Mouse (Mus musculus) ES-E14 (cell line): Measurements from ENCODE around the gene Scamp3. TPM values are rescaled to one million over a fixed set of nuclear protein-coding genes. Genes with fewer than 3 reads are reported as not detected.
A peak's percentile ranks its signal among the peaks of the same experiment; 100 is the strongest.

Experiments
- DNase-seq: peaks from one replicate; pipeline ENCODE4 v3.0.0-alpha.2; 2013; ENCODE audit warnings: low read depth, low spot score
- H3K27ac ChIP-seq: 2 replicates; pipeline ENCODE4 v1.5.1; 2012; ENCODE audit warnings: low read depth, mild to moderate bottlenecking, low read length, moderate library complexity, mixed read lengths; ENCODE audit not compliant: poor library complexity, insufficient read depth, severe bottlenecking
- H3K36me3 ChIP-seq: 2 replicates; pipeline ENCODE4 v1.6.1; 2012; ENCODE audit warnings: mild to moderate bottlenecking, low read length, moderate library complexity, mixed read lengths; ENCODE audit not compliant: control insufficient read depth, poor library complexity, insufficient read depth, severe bottlenecking
- H3K4me1 ChIP-seq, 2 experiments: fragments of 150-350 bp in 1 of 2; sonication (generic) in 1 of 2; 2 replicates each; pipeline ENCODE4 v1.6.1; 2012; ENCODE audit warnings: low read length in 2 of 2, mild to moderate bottlenecking in 1 of 2, mixed read lengths in 1 of 2; ENCODE audit not compliant: control insufficient read depth in 2 of 2, insufficient read depth in 2 of 2, poor library complexity in 1 of 2
- H3K4me3 ChIP-seq, 2 experiments: fragments of 150-350 bp in 1 of 2; sonication (generic) in 1 of 2; 2 replicates each; pipeline ENCODE4 v1.5.1; 2012; ENCODE audit warnings: low read length in 2 of 2, low read depth in 1 of 2, mild to moderate bottlenecking in 1 of 2, mixed read lengths in 1 of 2; ENCODE audit not compliant: insufficient read depth in 1 of 2, poor library complexity in 1 of 2, severe bottlenecking in 1 of 2
- H3K9ac ChIP-seq: 2 replicates; pipeline ENCODE4 v1.6.1; 2012; ENCODE audit warnings: low read depth, mild to moderate bottlenecking, low read length, mixed read lengths; ENCODE audit not compliant: poor library complexity, insufficient read depth, severe bottlenecking
- H3K9me3 ChIP-seq: fragments of 150-350 bp; sonication (generic); 2 replicates; pipeline ENCODE4 v1.6.1; 2012; ENCODE audit warnings: low read depth, mild to moderate bottlenecking, low read length; ENCODE audit not compliant: control insufficient read depth, insufficient read depth
- CHD2 ChIP-seq: IDR thresholded peaks from 2 replicates; pipeline ENCODE4 v1.6.1; 2014; ENCODE audit warnings: mild to moderate bottlenecking, low read depth, low read length, inconsistent platforms
- HCFC1 ChIP-seq: IDR thresholded peaks from 2 replicates; pipeline ENCODE4 v1.6.1; 2012; ENCODE audit warnings: low read length, inconsistent platforms, borderline replicate concordance; ENCODE audit not compliant: insufficient read depth
- MAFK ChIP-seq: IDR thresholded peaks from 2 replicates; pipeline ENCODE4 v1.6.1; 2014; ENCODE audit warnings: mild to moderate bottlenecking, low read depth, low read length, inconsistent platforms; ENCODE audit not compliant: insufficient read depth
- ZC3H11A ChIP-seq: IDR thresholded peaks from 2 replicates; pipeline ENCODE4 v1.6.1; 2012; ENCODE audit warnings: low read depth, mild to moderate bottlenecking, inconsistent platforms, low read length, borderline replicate concordance
- ZNF384 ChIP-seq: IDR thresholded peaks from 2 replicates; pipeline ENCODE4 v1.6.1; 2012; ENCODE audit warnings: low read depth, low read length, inconsistent platforms
- in situ Hi-C, 2 experiments: fragments of 600-800 bp; cut with MboI; formaldehyde crosslinking; loops; one replicate each; pipeline ENCODE4 v1.15.1; 2025; ENCODE audit warnings: low sequenced_read_pairs in 2 of 2, inconsistent platforms in 1 of 2; ENCODE audit not compliant: unreplicated experiment in 2 of 2
- total RNA-seq: library from RNA; depleted of rRNA; stranded (reverse); fragments of 300-350 nt; gene quantifications from 2 replicates; pipeline ENCODE4 v1.2.3, GENCODE M21; 2012

Gene Scamp3
- total RNA-seq, 1 experiment, result 83.2 TPM

DNA sequence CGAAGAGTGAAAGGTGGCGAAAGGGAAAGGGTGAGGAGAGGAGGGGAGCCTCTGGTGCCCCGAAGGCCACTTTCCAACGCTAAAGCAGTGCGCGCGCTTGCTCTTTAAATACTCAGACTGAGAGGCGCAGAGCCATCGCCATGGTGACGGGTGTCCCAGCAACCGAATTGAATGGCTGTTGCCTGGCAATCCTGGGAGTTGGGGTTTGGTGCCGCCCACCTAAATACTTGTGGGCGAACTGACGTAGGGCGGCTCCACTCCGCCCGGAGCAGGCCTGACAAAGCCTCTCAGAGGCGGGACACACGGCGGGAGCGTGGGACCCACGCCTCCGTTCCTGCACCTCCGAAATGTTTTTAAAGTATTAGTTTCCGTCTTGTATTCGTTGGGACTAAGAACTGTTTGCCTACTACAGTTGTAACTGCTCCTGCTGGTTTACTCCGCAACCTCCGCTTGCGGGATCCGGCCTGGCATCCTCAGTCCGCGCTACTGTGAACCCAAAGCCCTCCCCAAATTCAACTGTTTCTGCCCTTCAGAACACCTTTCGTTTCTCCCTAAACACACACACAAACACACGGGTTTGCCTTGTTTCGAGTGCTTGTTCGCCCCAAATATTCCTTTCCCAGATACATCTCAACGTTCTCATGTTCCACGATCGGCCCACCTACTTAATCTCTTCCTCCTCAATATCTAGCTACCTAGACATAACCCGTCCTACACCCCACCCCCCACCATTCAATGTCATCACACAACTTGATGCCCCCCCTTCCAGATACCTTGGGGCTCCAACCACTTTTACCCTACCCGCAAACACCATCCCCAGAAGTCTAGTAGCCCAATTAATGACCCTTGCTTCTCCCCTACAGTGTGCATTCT lies 50.3 kb downstream of the Scamp3 start:
- no peak for TF ChIP-seq MAFK
- TF ChIP-seq CHD2, result no peak
- no peak for TF ChIP-seq HCFC1
- no peak for TF ChIP-seq ZNF384
- TF ChIP-seq ZC3H11A, result no peak
- H3K27ac ChIP-seq, result 0 out of 2 replicates have a peak overlapping the region, but pooled peaks have one; percentile 22
- DNase-seq, result peak; percentile 97
- H3K9ac ChIP-seq, result peak overlapping the region; percentile 54; the same call in 1 of the 2 replicates
- peaks cover 13 to 39% of the 10 kb centered on the region in 2 experiments for H3K4me1 ChIP-seq
- H3K36me3 ChIP-seq, result 0 out of 2 replicates have a peak, but pooled peaks cover 6% of the 10 kb centered on the region
- H3K9me3 ChIP-seq, result no peaks in the 10 kb centered on the region
- in situ Hi-C loops, result no loop called here
- peak overlapping the region; percentile 58 to 77 for H3K4me3 ChIP-seq

DNA sequence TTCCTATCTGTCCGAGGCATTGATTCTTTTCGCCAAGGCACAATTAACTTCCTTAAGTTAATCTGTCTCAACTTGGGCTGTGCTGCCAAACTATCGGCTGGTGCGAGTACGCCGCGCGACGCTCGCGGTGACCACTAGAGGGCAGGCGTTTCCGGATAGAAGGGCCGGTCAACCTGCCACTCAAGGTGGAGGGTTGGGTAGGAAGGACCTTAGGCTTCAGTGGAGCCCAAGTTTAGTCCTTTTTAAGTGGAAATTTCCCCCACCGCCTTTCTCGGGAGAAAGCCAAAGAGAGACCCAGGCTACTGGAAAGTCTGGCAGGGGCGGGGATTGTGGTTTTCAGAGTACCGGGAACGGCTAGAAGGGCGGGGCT lies 50.9 kb downstream of the Scamp3 start:
- Histone ChIP-seq H3K9ac (peak overlapping the region; percentile 39; the same call in 1 of the 2 replicates), H3K27ac (peak overlapping the region; percentile 62; the same call in 1 of the 2 replicates), H3K4me3 (peak overlapping the region; percentile 47 to 77), H3K36me3 (0 out of 2 replicates have a peak, but pooled peaks cover 4% of the 10 kb centered on the region), H3K9me3 (no peaks in the 10 kb centered on the region), H3K4me1 (peaks cover 13 to 39% of the 10 kb centered on the region in 2 experiments)
- DNase-seq, result peak; percentile 83
- TF ChIP-seq CHD2 (no peak), ZNF384 (no peak), HCFC1 (0 out of 2 replicates have a peak, but pooled peaks have one; percentile 41)
- in situ Hi-C loops, result no loop called here

DNA sequence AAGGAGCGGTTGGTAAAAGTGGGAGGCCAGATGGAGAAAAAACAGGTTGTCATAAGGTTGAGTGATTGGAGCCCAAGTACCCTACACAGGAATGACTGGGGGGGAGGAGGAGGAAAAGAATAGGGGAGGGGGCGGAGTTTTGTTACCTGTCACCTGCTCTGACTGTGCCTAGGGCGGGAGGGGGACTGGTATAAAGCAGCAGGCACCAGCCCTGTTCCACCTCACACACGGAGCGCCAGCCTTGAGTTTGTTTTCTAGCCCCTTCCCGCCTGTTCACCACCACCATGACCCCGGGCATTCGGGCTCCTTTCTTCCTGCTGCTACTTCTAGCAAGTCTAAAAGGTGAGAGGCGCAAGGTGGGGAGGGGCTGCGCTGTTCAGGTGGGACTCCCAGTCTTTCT lies 51.6 kb downstream of the Scamp3 start, which contains the start of gene Muc1:
TSS of gene Muc1 (plus strand) at position 222 of the 400 bp plus-strand sequence.
- Histone ChIP-seq H3K36me3 (0 out of 2 replicates have a peak, but pooled peaks cover 3% of the 10 kb centered on the region), H3K9ac (peak within 1 kb of the TSS; percentile 39; the same call in 1 of the 2 replicates), H3K4me3 (peak within 1 kb of the TSS; percentile 47 to 77), H3K9me3 (no peaks in the 10 kb centered on the region), H3K4me1 (peaks cover 14 to 39% of the 10 kb centered on the region in 2 experiments), H3K27ac (peak within 1 kb of the TSS; percentile 62; the same call in 1 of the 2 replicates)
- DNase-seq, result no peak
- in situ Hi-C loops, result no loop called here
- TF ChIP-seq HCFC1, result no peak
- no peak for TF ChIP-seq CHD2
- TF ChIP-seq ZNF384, result no peak
- TF ChIP-seq ZC3H11A, result no peak
- no peak for TF ChIP-seq MAFK

DNA sequence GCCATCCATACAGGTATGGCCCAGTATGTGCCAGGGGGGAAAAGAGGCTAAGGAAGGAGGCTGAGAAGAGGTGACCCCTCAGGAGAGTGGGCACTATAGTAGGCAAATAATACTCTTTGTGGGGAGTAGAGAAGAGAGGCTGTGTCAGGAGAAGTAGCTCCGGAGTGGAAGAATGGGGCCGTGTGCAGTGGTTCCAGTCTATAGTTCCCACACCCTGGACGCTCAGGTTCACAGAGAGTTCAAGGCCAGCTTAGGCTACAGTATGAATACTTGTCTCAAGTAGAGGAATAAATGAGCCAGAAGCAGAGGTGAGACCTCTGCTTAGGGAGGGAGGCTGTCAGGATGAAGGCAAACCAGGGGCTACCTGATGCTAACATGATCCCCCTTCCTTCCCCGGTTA lies 52.0 kb downstream of the Scamp3 start:
- in situ Hi-C loops, result no loop called here
- Histone ChIP-seq H3K27ac (no peak overlapping the region), H3K36me3 (0 out of 2 replicates have a peak, but pooled peaks cover under 1% of the 10 kb centered on the region), H3K9me3 (no peaks in the 10 kb centered on the region), H3K4me1 (peaks cover 15 to 36% of the 10 kb centered on the region in 2 experiments), H3K4me3 (no peak overlapping the region), H3K9ac (no peak overlapping the region)
- TF ChIP-seq MAFK (no peak), ZNF384 (no peak), ZC3H11A (no peak), CHD2 (no peak), HCFC1 (no peak)
- DNase-seq, result no peak
